Mouse (Mus musculus) T-helper 2 cell (primary cell): ENCODE results near the gene Tcf15.

Experiments
- in situ Hi-C: fragments of 300-600 bp; cut with MboI, MseI; formaldehyde crosslinking; loops from one replicate; pipeline ENCODE4 v1.15.1; 2025; ENCODE audit warnings: high pct_unique_total_duplicates

Gene Tcf15

DNA sequence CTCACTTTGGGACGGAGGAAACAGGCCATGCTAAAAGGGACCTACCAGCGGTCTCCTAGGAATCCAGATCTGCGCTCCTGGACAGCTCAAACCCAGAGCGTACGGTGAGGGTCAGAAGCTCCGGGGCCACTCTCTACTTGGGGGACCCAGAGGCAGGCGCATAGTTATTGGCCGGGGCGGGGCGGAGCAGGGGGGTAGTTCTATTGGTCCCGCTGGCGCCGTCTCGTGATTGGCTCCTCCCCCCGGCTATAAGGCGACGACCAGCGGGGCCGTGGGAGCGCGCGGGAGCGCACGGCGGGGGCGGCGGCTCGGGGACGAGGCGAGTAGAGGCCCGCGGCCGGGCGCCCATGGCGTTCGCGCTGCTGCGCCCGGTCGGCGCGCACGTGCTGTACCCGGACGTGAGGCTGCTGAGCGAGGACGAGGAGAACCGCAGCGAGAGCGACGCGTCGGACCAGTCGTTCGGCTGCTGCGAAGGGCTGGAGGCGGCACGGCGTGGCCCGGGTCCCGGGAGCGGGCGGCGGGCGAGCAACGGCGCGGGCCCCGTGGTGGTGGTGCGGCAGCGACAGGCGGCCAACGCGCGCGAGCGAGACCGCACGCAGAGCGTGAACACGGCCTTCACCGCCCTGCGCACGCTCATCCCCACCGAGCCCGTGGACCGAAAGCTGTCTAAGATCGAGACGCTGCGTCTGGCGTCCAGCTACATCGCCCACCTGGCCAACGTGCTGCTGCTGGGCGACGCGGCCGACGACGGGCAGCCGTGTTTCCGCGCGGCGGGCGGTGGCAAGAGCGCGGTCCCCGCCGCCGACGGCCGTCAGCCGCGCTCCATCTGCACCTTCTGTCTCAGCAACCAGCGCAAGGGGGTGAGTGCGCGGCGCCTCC, at the start of gene Tcf15:
Gene Tcf15, plus strand, starts transcription at position 283 of the 879 bp plus-strand sequence.
- in situ Hi-C loops, result no loop called here

DNA sequence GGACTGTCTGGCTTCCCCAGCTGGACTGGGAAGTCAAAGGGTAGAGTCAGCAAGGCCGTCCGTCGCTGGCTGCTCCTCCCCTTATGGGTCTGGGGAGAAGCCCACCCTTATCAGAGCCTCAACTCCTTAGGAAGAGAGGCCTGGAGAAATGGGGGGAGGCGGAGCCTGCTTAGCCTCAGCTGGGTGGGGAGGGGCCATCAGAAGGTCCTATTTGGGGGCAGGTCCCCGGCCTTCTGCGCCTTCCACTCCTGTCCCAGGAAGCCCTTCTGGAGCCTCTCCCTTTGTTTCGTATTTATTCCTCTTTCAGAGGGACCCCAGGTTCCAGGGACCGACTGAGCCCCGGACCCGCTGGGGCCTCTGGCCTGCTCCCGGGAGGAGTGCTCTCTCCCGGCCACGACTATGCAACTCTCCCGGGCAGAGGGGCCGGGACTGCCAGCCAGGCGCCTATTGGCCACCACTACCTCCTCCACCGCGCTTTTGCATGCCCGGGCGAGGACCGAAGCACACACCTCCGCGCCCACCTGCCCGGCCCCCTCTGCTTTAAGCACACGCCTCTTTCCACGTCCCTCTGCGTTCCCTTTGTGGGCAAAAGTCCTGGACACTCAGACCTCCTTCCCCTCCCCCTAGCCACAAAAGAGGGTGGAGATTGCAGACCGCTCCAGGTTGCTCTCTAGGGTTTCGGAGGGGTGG, 48.4 kb upstream of the Tcf15 start:
- in situ Hi-C loops, result no loop called here

- in situ Hi-C loops, result no loop called here
Measured at GRCm38 (mm10) chr2:152096922-152097321, 46.4 kb upstream of the Tcf15 start.

GRCm38 (mm10) chr2:152097916-152098315, 45.4 kb upstream of the Tcf15 start:
- in situ Hi-C loops, result no loop called here

- in situ Hi-C loops, result no loop called here
Measured at GRCm38 (mm10) chr2:152099538-152099937, 43.8 kb upstream of the Tcf15 start.

- in situ Hi-C loops, result loop anchor here (5.0 kb wide), 1 partner anchor 559 kb away; the partner anchor contains the start of gene Fkbp1a
Measured at GRCm38 (mm10) chr2:152101761-152102160, 41.6 kb upstream of the Tcf15 start.

DNA sequence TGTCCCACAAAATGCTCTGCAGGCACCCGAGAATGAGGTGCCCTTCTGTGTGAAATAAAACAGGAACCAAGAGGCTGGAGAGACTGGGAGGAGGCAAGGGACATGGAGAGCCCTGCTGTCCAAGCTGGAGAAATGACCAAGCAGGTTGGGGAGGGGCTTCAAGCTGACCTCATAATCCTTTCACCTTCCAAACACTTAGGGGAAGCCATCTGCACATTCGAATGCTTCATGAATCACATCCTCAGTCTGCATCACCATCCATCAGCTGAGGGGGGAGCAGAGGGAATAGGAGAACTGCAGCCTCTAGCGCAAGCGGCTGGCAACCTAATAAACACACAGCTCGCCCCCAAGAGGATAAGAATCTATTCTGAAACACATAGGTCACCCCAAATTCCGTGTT, 41.0 kb upstream of the Tcf15 start:
- in situ Hi-C loops, result loop anchor here (5.0 kb wide), 1 partner anchor 560 kb away; the partner anchor contains the start of gene Fkbp1a

- in situ Hi-C loops, result loop anchor here (5.0 kb wide), 1 partner anchor 563 kb away; the partner anchor contains the start of gene Fkbp1a
Measured at GRCm38 (mm10) chr2:152104711-152105317, 38.5 kb upstream of the Tcf15 start.

GRCm38 (mm10) chr2:152105318-152106224, 37.8 kb upstream of the Tcf15 start, which contains the start of gene Srxn1:
Gene Srxn1, plus strand, starts transcription at chr2:152105516.
- in situ Hi-C loops, result no loop called here

- in situ Hi-C loops, result no loop called here
Measured at GRCm38 (mm10) chr2:152106225-152106595, 37.2 kb upstream of the Tcf15 start.

GRCm38 (mm10) chr2:152106597-152106996, 36.8 kb upstream of the Tcf15 start:
- in situ Hi-C loops, result no loop called here

GRCm38 (mm10) chr2:152108702-152109101, 34.7 kb upstream of the Tcf15 start:
- in situ Hi-C loops, result no loop called here

- in situ Hi-C loops, result no loop called here
Measured at GRCm38 (mm10) chr2:152109386-152109785, 34.0 kb upstream of the Tcf15 start.

GRCm38 (mm10) chr2:152111311-152111710, 32.0 kb upstream of the Tcf15 start:
- in situ Hi-C loops, result no loop called here

DNA sequence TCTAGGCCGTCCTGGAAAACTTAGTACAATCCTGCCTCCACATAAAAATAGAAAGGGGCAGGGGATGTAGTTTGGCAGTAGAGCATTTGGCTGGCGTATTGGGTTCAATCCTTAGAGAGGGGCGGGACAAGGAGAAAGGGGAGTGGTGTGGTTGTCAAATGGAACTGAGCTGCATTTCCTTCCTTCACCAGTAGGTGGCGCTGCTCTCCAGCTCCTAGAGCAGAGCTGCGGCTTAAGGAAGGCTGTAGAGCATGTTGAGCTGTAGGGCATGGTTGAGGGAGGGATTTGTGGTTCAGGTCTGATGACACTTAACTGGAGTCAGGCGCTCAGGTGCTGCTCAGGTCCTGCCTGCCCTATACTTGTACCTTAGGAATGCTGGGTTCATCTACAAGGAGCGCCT, 31.4 kb upstream of the Tcf15 start:
- in situ Hi-C loops, result no loop called here

DNA sequence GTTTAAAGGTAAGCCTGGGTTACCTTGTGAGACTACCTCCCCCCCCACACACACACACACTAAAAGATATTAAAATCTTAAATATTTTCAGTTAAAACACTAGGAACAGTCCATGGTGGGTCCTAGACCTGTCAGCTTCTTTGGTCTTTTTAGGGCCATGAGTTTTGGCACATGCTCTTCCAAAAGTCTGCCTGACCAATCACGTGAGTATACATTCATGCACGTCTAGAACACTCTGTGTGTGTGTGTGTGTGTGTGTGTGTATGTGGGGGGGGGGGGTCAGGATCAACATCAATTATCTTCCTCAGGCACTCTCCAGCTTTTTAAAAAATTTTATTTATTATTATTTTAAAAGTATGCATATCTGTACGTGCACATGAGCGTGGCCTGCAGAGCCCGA, 30.9 kb upstream of the Tcf15 start:
- in situ Hi-C loops, result no loop called here

DNA sequence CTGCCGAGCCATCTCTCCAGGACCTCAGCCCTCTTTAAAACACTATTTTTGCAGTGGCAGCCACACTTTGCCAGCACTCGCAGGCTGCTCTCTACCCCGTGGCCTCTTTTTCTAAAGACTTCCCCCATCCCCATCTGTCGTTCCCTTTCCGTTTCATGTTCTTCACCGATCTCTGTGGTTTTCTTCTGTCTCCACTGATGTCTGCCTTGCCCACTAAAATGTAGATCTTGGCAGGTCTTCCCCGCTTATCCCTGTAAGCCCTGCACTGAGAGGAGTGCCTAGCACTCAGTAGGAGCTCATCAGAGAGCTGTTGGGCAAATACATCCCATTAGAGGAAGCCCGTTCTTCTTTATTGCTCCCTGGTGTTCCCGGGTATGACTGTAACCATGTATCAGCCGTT, 30.4 kb upstream of the Tcf15 start:
- in situ Hi-C loops, result no loop called here

GRCm38 (mm10) chr2:152114057-152114975, 29.0 kb upstream of the Tcf15 start:
- in situ Hi-C loops, result no loop called here

DNA sequence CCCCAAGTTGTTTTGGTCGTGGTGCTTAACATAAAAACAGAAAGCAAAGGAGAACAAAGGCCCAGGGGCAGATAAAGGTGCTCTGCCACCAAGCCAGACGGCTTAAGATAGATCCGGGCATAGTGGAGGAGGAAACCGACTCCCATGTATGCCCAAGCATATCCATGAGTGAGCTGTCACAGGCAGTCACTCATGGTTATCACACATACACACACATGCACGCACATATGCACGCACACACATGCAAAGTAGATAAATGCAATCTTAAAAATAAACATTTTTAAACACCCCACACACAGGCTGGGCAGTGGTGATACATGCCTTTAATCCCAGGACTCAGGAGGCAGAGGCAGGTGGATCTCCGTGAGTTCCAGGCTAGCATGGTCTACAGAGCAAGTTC, 25.7 kb upstream of the Tcf15 start:
- in situ Hi-C loops, result no loop called here

- in situ Hi-C loops, result no loop called here
Measured at GRCm38 (mm10) chr2:152119228-152119865, 24.0 kb upstream of the Tcf15 start.
